In genomic region chr19:28454331-28454730, GRCm38 (mm10) we compare ENCODE assay signal across 25 mouse cellular contexts.
DNase-seq lines count a peak whose midpoint lies in the region; ATAC-seq and TF ChIP-seq lines count a peak whose summit lies in the region.
"Had no signal": no experiment of that assay in that cellular context is flagged by ENCODE, and none has a peak within 500 bp of the region (broad histone marks: within the 10 kb centered on the region; RNA-seq: fewer than 3 reads in every experiment).

No protein-coding gene starts in this region.

- no peaks in the 10 kb centered on the region for H3K36me3 ChIP-seq in embryonic facial prominence, embryonic 14.5 days (ENCODE audit: control insufficient read depth, insufficient read depth, low read length)
- no peaks in the 10 kb centered on the region for H3K36me3 ChIP-seq in embryonic facial prominence, embryonic 10.5 days (replicated peaks)
- H3K36me3 ChIP-seq in hindbrain, embryonic 13.5 days = no peaks in the 10 kb centered on the region
- no peaks in the 10 kb centered on the region for H3K36me3 ChIP-seq in hindbrain, embryonic 14.5 days (replicated peaks; ENCODE audit: control insufficient read depth, insufficient read depth)
- H3K36me3 ChIP-seq in lung, embryonic 16.5 days (ENCODE audit: control insufficient read depth, insufficient read depth, low read length) = no peaks in the 10 kb centered on the region
- H3K36me3 ChIP-seq: embryonic facial prominence, embryonic 15.5 days; forebrain, embryonic 10.5 days; G1E; heart, embryonic 15.5 days had no signal

- peaks cover 3% of the 10 kb centered on the region; the same call in 1 of the 2 replicates for H3K4me1 ChIP-seq in embryonic facial prominence, embryonic 14.5 days (ENCODE audit: control insufficient read depth, insufficient read depth, low read length)
- peaks cover 27% of the 10 kb centered on the region for H3K4me1 ChIP-seq in embryonic facial prominence, embryonic 10.5 days
- H3K4me1 ChIP-seq in hindbrain, embryonic 13.5 days (replicated peaks) = peaks cover 12% of the 10 kb centered on the region
- peaks cover 15% of the 10 kb centered on the region for H3K4me1 ChIP-seq in hindbrain, embryonic 14.5 days (replicated peaks; ENCODE audit: control insufficient read depth, insufficient read depth, low read length)
- peaks cover 7% of the 10 kb centered on the region; the same call in 1 of the 2 replicates for H3K4me1 ChIP-seq in lung, embryonic 16.5 days (replicated peaks; ENCODE audit: control insufficient read depth, insufficient read depth, low read length)

- TF ChIP-seq POLR2A in brain, embryonic 14.5 days (IDR thresholded peaks at IDR 0.05; ENCODE audit: borderline replicate concordance, extremely low read depth, insufficient read depth, insufficient read length, poor library complexity, severe bottlenecking) = no peak

- H3K4me2 ChIP-seq in embryonic facial prominence, embryonic 14.5 days (ENCODE audit: low read depth, low read length) = no peak overlapping the region
- H3K4me2 ChIP-seq in hindbrain, embryonic 13.5 days = no peak overlapping the region
- H3K4me2 ChIP-seq in hindbrain, embryonic 14.5 days (replicated peaks) = no peak overlapping the region
- H3K4me2 ChIP-seq in lung, embryonic 16.5 days (ENCODE audit: low read depth, low read length) = no peak overlapping the region
- H3K4me2 ChIP-seq: embryonic facial prominence, embryonic 15.5 days; heart, embryonic 11.5 days; heart, embryonic 15.5 days had no signal

- 83% methylated on average over 8 of the region's 8 CpGs for WGBS in embryonic facial prominence, embryonic 14.5 days
- WGBS in embryonic facial prominence, embryonic 10.5 days = 90% methylated on average over 8 of the region's 8 CpGs
- 86% methylated on average over 8 of the region's 8 CpGs for WGBS in hindbrain, embryonic 13.5 days
- 70% methylated on average over 8 of the region's 8 CpGs for WGBS in hindbrain, embryonic 14.5 days
- 45% methylated on average over 8 of the region's 8 CpGs for WGBS in lung, embryonic 16.5 days

- no peak overlapping the region for H3K9ac ChIP-seq in embryonic facial prominence, embryonic 14.5 days (ENCODE audit: low read depth, low read length)
- H3K9ac ChIP-seq in hindbrain, embryonic 13.5 days = no peak overlapping the region
- no peak overlapping the region for H3K9ac ChIP-seq in hindbrain, embryonic 14.5 days
- H3K9ac ChIP-seq in lung, embryonic 16.5 days (ENCODE audit: low read length) = no peak overlapping the region
- H3K9ac ChIP-seq: embryonic facial prominence, embryonic 15.5 days; heart, embryonic 15.5 days had no signal

- peak; percentile 44 for DNase-seq in embryonic facial prominence, embryonic 14.5 days (ENCODE audit: low spot score)
- DNase-seq in embryonic facial prominence, embryonic 10.5 days (ENCODE audit: low spot score) = no peak
- DNase-seq in hindbrain, embryonic 14.5 days (ENCODE audit: low spot score) = no peak
- DNase-seq in lung, postnatal 14 days = no peak
- DNase-seq in brain, embryonic 14.5 days (ENCODE audit: low read depth) = peak; percentile 65
- DNase-seq in layer of hippocampus, postnatal 10 days (ENCODE audit: low spot score in 2 of 2) = no peak
- DNase-seq: adrenal gland, adult 8-10 months; adrenal gland, postnatal 36 days; B cell, adult 2 months; cerebellum, adult 18-20 months; cerebellum, adult 9-11 months; cerebellum, postnatal 36 days; gastrocnemius, postnatal 36 days; heart, adult 18-20 months; heart, postnatal 14 days had no signal

- TF ChIP-seq CTCF in brain, embryonic 14.5 days (IDR thresholded peaks at IDR 0.05; ENCODE audit: borderline replicate concordance, extremely low read depth, insufficient read depth, insufficient read length) = no peak

- no peak for ATAC-seq in embryonic facial prominence, embryonic 14.5 days (ENCODE audit: low read depth)
- ATAC-seq in hindbrain, embryonic 13.5 days (ENCODE audit: low FRiP score) = no peak
- ATAC-seq in hindbrain, embryonic 14.5 days (ENCODE audit: low FRiP score) = no peak
- no peak for ATAC-seq in lung, embryonic 16.5 days (ENCODE audit: low read depth)
- ATAC-seq: CD4-positive, CD25-positive, alpha-beta regulatory T cell, adult 4 months; intestine, embryonic 16.5 days had no signal

- H3K4me3 ChIP-seq in embryonic facial prominence, embryonic 14.5 days (ENCODE audit: low read depth, low read length) = no peak overlapping the region
- no peak overlapping the region for H3K4me3 ChIP-seq in embryonic facial prominence, embryonic 10.5 days
- H3K4me3 ChIP-seq in hindbrain, embryonic 13.5 days = no peak overlapping the region
- no peak overlapping the region for H3K4me3 ChIP-seq in hindbrain, embryonic 14.5 days (replicated peaks; ENCODE audit: low read length)
- H3K4me3 ChIP-seq in lung, embryonic 16.5 days (ENCODE audit: low read length) = no peak overlapping the region
- H3K4me3 ChIP-seq: embryonic facial prominence, embryonic 15.5 days; erythroblast, embryonic 14.5 days; forebrain, embryonic 10.5 days; heart, embryonic 15.5 days had no signal

- no peaks in the 10 kb centered on the region for H3K27me3 ChIP-seq in embryonic facial prominence, embryonic 14.5 days (replicated peaks; ENCODE audit: control insufficient read depth, insufficient read depth, low read length)
- H3K27me3 ChIP-seq in embryonic facial prominence, embryonic 10.5 days (replicated peaks; ENCODE audit: low read depth, poor library complexity, severe bottlenecking) = no peaks in the 10 kb centered on the region
- no peaks in the 10 kb centered on the region for H3K27me3 ChIP-seq in hindbrain, embryonic 13.5 days
- H3K27me3 ChIP-seq in hindbrain, embryonic 14.5 days (ENCODE audit: control insufficient read depth, insufficient read depth, low read length) = no peaks in the 10 kb centered on the region
- H3K27me3 ChIP-seq in lung, embryonic 16.5 days (ENCODE audit: control insufficient read depth, insufficient read depth, low read depth, low read length) = no peaks in the 10 kb centered on the region
- H3K27me3 ChIP-seq: embryonic facial prominence, embryonic 15.5 days; heart, embryonic 15.5 days had no signal

- no peak overlapping the region for H3K27ac ChIP-seq in embryonic facial prominence, embryonic 14.5 days (replicated peaks; ENCODE audit: low read depth, low read length)
- H3K27ac ChIP-seq in embryonic facial prominence, embryonic 10.5 days (replicated peaks) = no peak overlapping the region
- 0 out of 2 replicates have a peak overlapping the region, but pooled peaks have one; percentile 4 for H3K27ac ChIP-seq in hindbrain, embryonic 13.5 days
- H3K27ac ChIP-seq in hindbrain, embryonic 14.5 days = no peak overlapping the region
- 0 out of 2 replicates have a peak overlapping the region, but pooled peaks have one; percentile 6 for H3K27ac ChIP-seq in lung, embryonic 16.5 days (ENCODE audit: low read length)
- H3K27ac ChIP-seq: embryonic facial prominence, embryonic 15.5 days; forebrain, embryonic 10.5 days; heart, embryonic 15.5 days had no signal

- no peaks in the 10 kb centered on the region for H3K9me3 ChIP-seq in embryonic facial prominence, embryonic 14.5 days (ENCODE audit: control insufficient read depth, low read length)
- no peaks in the 10 kb centered on the region for H3K9me3 ChIP-seq in embryonic facial prominence, embryonic 10.5 days
- H3K9me3 ChIP-seq in hindbrain, embryonic 13.5 days = no peaks in the 10 kb centered on the region
- H3K9me3 ChIP-seq in hindbrain, embryonic 14.5 days (ENCODE audit: control insufficient read depth, low read length) = no peaks in the 10 kb centered on the region
- no peaks in the 10 kb centered on the region for H3K9me3 ChIP-seq in lung, embryonic 16.5 days (ENCODE audit: control insufficient read depth, low read length)
- H3K9me3 ChIP-seq: embryonic facial prominence, embryonic 15.5 days; forebrain, embryonic 10.5 days; G1E; heart, embryonic 15.5 days had no signal

Comparison
In these comparisons a context has a peak if more than half of its experiments do, and no peak if none do; other contexts are left out.
1. DNase-seq: peak in embryonic facial prominence, embryonic 14.5 days (single experiment) and brain, embryonic 14.5 days (single experiment); none in embryonic facial prominence, embryonic 10.5 days (single experiment), hindbrain, embryonic 14.5 days (single experiment), lung, postnatal 14 days (single experiment) and layer of hippocampus, postnatal 10 days (0 of 2).
2. H3K27ac ChIP-seq: peak in hindbrain, embryonic 13.5 days (single experiment) and lung, embryonic 16.5 days (single experiment); none in embryonic facial prominence, embryonic 14.5 days (single experiment), embryonic facial prominence, embryonic 10.5 days (single experiment) and hindbrain, embryonic 14.5 days (single experiment).